Mouse (Mus musculus): ENCODE results near the gene Ptprn.

Ptprn gene

GRCm38 (mm10) chr1:75264091-75264880 lies at the start of gene Ptprn:
TSS of gene Ptprn (minus strand) at chr1:75264502.
- no peak for DNase-seq (ENCODE audit: low spot score in 2 of 2)

GRCm38 (mm10) chr1:75311694-75312093 lies 47.4 kb upstream of the Ptprn start:
- no peak for DNase-seq (ENCODE audit: low spot score in 2 of 2)

- DNase-seq (ENCODE audit: low spot score in 2 of 2) = no peak
These were observed 40.4 kb upstream of the Ptprn start for GRCm38 (mm10) chr1:75304662-75305061.

GRCm38 (mm10) chr1:75294294-75294693 lies 30.0 kb upstream of the Ptprn start:
- no peak for DNase-seq (ENCODE audit: low spot score in 2 of 2)

GRCm38 (mm10) chr1:75293331-75293701 lies 29.0 kb upstream of the Ptprn start:
- no peak for DNase-seq (ENCODE audit: low spot score in 2 of 2)

- DNase-seq (ENCODE audit: low spot score in 2 of 2) = no peak
These were observed 28.4 kb upstream of the Ptprn start for GRCm38 (mm10) chr1:75292476-75293330.

GRCm38 (mm10) chr1:75291321-75291720 lies 27.0 kb upstream of the Ptprn start:
- DNase-seq (ENCODE audit: low spot score in 2 of 2) = no peak

GRCm38 (mm10) chr1:75290582-75290981 lies 26.3 kb upstream of the Ptprn start:
- no peak for DNase-seq (ENCODE audit: low spot score in 2 of 2)

GRCm38 (mm10) chr1:75289888-75290431 lies 25.7 kb upstream of the Ptprn start:
- no peak for DNase-seq (ENCODE audit: low spot score in 2 of 2)

- no peak for DNase-seq (ENCODE audit: low spot score in 2 of 2)
These were observed 25.1 kb upstream of the Ptprn start for GRCm38 (mm10) chr1:75289376-75289775.

GRCm38 (mm10) chr1:75284911-75285310 lies 20.6 kb upstream of the Ptprn start:
- DNase-seq (ENCODE audit: low spot score in 2 of 2) = no peak

GRCm38 (mm10) chr1:75283017-75283416 lies 18.7 kb upstream of the Ptprn start:
- no peak for DNase-seq (ENCODE audit: low spot score in 2 of 2)

GRCm38 (mm10) chr1:75278228-75278627 lies 13.9 kb upstream of the Ptprn start, which contains the start of gene Resp18:
TSS of gene Resp18 (minus strand) at chr1:75278415.
- no peak for DNase-seq (ENCODE audit: low spot score in 2 of 2)

- DNase-seq (ENCODE audit: low spot score in 2 of 2) = no peak
These were observed 13.2 kb upstream of the Ptprn start for GRCm38 (mm10) chr1:75277195-75278188.

- no peak for DNase-seq (ENCODE audit: low spot score in 2 of 2)
These were observed 1.0 kb downstream of the Ptprn start for GRCm38 (mm10) chr1:75262969-75263951.

GRCm38 (mm10) chr1:75261278-75261677 lies 3.0 kb downstream of the Ptprn start:
- no peak for DNase-seq (ENCODE audit: low spot score in 2 of 2)

GRCm38 (mm10) chr1:75255516-75256046 lies 8.7 kb downstream of the Ptprn start:
- no peak for DNase-seq (ENCODE audit: low spot score in 2 of 2)

GRCm38 (mm10) chr1:75254625-75255013 lies 9.7 kb downstream of the Ptprn start:
- DNase-seq (ENCODE audit: low spot score in 2 of 2) = no peak

GRCm38 (mm10) chr1:75253849-75254624 lies 10.3 kb downstream of the Ptprn start:
- peak; percentile 69 to 77 for DNase-seq (ENCODE audit: low spot score in 2 of 2)

Measured in spleen, postnatal 36 days (tissue).